Mouse (Mus musculus): ENCODE data around the gene Lonrf2.

- TF ChIP-seq POLR2A (IDR thresholded peaks at IDR 0.05; ENCODE audit: insufficient read length, low read depth) (no peak), MYOD1 (IDR thresholded peaks at IDR 0.05; ENCODE audit: control insufficient read depth in 1 of 3, insufficient read length in 2 of 3, low read depth in 2 of 3) (no peak)
These were observed 65.8 kb downstream of the Lonrf2 start for GRCm38 (mm10) chr1:38770676-38771075.

Data from myocyte (in vitro differentiated cells).